Mouse (Mus musculus) heart, postnatal 0 days (tissue): ENCODE measurements at regions not wholly inside any gene's neighbourhood (a gene's known extent, or its start where the extent isn't known, plus 50 kb on each side); places are given as distances from the start of the nearest gene placed in this dataset.

Source experiments
- CTCF ChIP-seq: IDR thresholded peaks from 2 replicates; pipeline ENCODE4 v1.5.1; 2016; ENCODE audit warnings: antibody characterized with exemption, control low read depth, low read depth
- EP300 ChIP-seq: IDR thresholded peaks from 2 replicates; pipeline ENCODE4 v1.6.1; 2016; ENCODE audit warnings: antibody characterized with exemption, low read depth

- TF ChIP-seq CTCF (no peak), EP300 (no peak)
Observed at GRCm38 (mm10) chr3:9105191-9105926, 504.5 kb downstream of the Zfp704 start.
